Mouse (Mus musculus) testis, adult 10 weeks (tissue): ENCODE results near the gene Olfr469. TPM values are rescaled to one million over a fixed set of nuclear protein-coding genes. Genes with fewer than 3 reads are reported as not detected.

Experiments used
- polyA plus RNA-seq: library from polyadenylated mRNA; stranded (reverse); fragments of 350-450 nt; fragmentation: Illumina TruSeq; extraction: RNeasy Lipid Tissue Mini Kit (QIAGEN cat#74804); gene quantifications from one replicate; pipeline ENCODE4 v1.2.3, GENCODE M21; 2014; ENCODE audit warnings: low read depth, low replicate concordance

Gene Olfr469
- polyA plus RNA-seq = not detected

DNA sequence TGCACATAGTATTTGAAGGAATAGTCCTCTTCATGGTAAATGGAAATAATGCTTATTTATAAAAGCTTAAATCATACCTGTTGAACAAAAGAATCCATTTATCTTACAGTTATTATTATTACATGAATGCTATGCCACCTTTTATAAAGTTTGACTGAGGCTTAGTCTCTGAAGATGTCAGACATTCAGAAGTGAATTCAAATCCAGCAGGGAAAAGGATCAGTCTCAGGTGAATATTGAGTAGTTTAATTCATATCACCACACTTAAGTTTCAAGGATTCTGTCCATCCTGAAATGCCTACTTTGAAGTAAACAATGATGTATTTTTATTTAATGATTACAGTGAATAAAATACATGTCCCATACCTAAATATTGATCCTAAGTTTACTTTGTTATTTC lies at the start of gene Olfr469:
Olfr469 (minus strand) TSS at position 101 of the 400 bp plus-strand sequence.

DNA sequence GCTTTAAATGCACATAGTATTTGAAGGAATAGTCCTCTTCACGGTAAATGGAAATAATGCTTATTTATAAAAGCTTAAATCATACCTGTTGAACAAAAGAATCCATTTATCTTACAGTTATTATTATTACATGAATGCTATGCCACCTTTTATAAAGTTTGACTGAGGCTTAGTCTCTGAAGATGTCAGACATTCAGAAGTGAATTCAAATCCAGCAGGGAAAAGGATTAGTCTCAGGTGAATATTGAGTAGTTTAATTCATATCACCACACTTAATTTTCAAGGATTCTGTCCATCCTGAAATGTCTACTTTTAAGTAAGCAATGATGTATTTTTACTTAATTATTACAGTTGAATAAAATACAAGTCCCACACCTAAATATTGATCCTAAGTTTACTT lies 22.0 kb upstream of the Olfr469 start, which contains the start of gene Olfr470:
Olfr470 (minus strand) TSS at position 101 of the 400 bp plus-strand sequence.

DNA sequence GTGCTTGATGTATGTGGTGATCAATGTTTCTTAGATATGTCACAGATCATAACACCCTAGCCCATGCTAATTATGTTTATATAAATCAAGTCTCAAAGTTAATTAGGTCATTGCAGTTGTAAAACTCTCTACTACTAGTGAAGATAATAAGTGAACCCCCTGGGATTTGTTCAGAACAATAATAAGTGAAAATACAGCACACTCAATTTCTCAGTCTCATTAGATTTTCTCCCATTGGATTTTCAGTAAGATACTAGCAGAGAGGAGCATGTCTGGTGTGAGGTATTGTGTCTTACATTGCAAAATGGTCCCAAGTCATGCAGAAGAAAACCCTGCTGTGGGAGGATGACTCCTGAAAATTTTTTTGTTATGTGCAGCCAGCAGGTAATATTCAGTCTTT lies 13.4 kb downstream of the Olfr469 start, which contains the start of gene Olfr467:
Olfr467 (plus strand) TSS at position 301 of the 400 bp plus-strand sequence.

DNA sequence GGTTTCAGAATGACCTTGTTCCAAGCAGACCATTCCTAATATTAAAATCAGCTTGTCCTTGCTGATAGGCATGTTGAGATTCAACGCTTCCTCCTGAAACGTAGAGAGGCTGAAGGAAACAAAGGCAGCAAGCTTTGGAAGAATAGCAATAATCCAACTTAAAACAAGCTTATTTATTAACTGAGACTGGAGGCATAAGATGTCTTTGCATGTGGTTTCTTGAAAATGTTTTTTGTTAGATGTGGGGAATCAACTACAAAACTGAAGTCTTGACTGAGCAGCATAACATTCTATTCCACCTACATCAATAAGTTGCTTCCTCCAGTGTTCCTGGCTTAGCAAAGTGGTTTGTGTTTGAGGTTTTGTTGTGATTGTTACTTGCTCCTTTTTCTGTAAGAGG lies 24.2 kb downstream of the Olfr469 start, which contains the start of gene Ovch2:
Ovch2 (minus strand) TSS at position 101 of the 400 bp plus-strand sequence.

Other genes with a start within 250 kb of the Olfr469 start
- 6.6 TPM for gene Ppfibp2, start 230.3 kb downstream of the Olfr469 start, polyA plus RNA-seq
- gene 5330417H12Rik, start 200.4 kb downstream of the Olfr469 start, polyA plus RNA-seq = not detected
- gene Cyb5r2, start 67.5 kb downstream of the Olfr469 start, polyA plus RNA-seq = 12.4 TPM
- not detected for gene Ovch2, start 24.3 kb downstream of the Olfr469 start, polyA plus RNA-seq
- not detected for gene Olfr467, start 13.3 kb downstream of the Olfr469 start, polyA plus RNA-seq
- 0.13 TPM for gene Olfr470, start 21.9 kb upstream of the Olfr469 start, polyA plus RNA-seq
- gene Olfr472, start 72.4 kb upstream of the Olfr469 start, polyA plus RNA-seq = not detected
- gene Olfr473, start 104.9 kb upstream of the Olfr469 start, polyA plus RNA-seq = not detected
- not detected for gene Olfr474, start 129.1 kb upstream of the Olfr469 start, polyA plus RNA-seq
- not detected for gene Olfr476, start 139.3 kb upstream of the Olfr469 start, polyA plus RNA-seq
- not detected for gene Olfr477, start 161.2 kb upstream of the Olfr469 start, polyA plus RNA-seq
- gene Olfr478, start 208.4 kb upstream of the Olfr469 start, polyA plus RNA-seq = not detected
- not detected for gene Olfr479, start 225.2 kb upstream of the Olfr469 start, polyA plus RNA-seq
- not detected for gene Olfr480, start 241.8 kb upstream of the Olfr469 start, polyA plus RNA-seq